Mouse (Mus musculus) heart, embryonic 15.5 days (tissue): ENCODE results near the gene Taar5. TPM values are rescaled to one million over a fixed set of nuclear protein-coding genes. Genes with fewer than 3 reads are reported as not detected.

Experiments
- polyA plus RNA-seq: library from polyadenylated mRNA; unstranded; fragments of >200 nt; fragmentation: Nextera tagmentation; extraction: Ambion mirVana; gene quantifications from 2 replicates; pipeline ENCODE4 v1.2.1, GENCODE M21; 2015

The Taar5 gene
- polyA plus RNA-seq, 1 experiment from 2014 or later, result not detected

Other genes starting within 250 kb of the Taar5 start
- gene Rps12, start 183.4 kb upstream of the Taar5 start, polyA plus RNA-seq, result 89.3 and 90.3 TPM in 2 replicates
- gene Slc18b1, start 173.7 kb upstream of the Taar5 start, polyA plus RNA-seq, result 8.0 and 8.9 TPM in 2 replicates
- gene Vnn3, start 119.2 kb upstream of the Taar5 start, polyA plus RNA-seq, result 0.15 and 0.22 TPM in 2 replicates
- 2.1 and 2.2 TPM in 2 replicates for gene Vnn1, start 76.0 kb upstream of the Taar5 start, polyA plus RNA-seq
- not detected in 2 replicates for gene Taar1, start 50.4 kb upstream of the Taar5 start, polyA plus RNA-seq
- gene Taar2, start 32.1 kb upstream of the Taar5 start, polyA plus RNA-seq, result not detected in 2 replicates
- not detected in 2 replicates for gene Taar3, start 21.1 kb upstream of the Taar5 start, polyA plus RNA-seq
- gene Taar4, start 10.2 kb upstream of the Taar5 start, polyA plus RNA-seq, result not detected in 2 replicates
- not detected in 2 replicates for gene Taar6, start 14.9 kb downstream of the Taar5 start, polyA plus RNA-seq
- gene Taar7a, start 22.8 kb downstream of the Taar5 start, polyA plus RNA-seq, result not detected in 2 replicates
- gene Taar7b, start 29.2 kb downstream of the Taar5 start, polyA plus RNA-seq, result not detected in 2 replicates
- gene Taar7d, start 56.5 kb downstream of the Taar5 start, polyA plus RNA-seq, result not detected in 2 replicates
- gene Taar7e, start 66.9 kb downstream of the Taar5 start, polyA plus RNA-seq, result not detected in 2 replicates
- gene Taar7f, start 78.8 kb downstream of the Taar5 start, polyA plus RNA-seq, result not detected in 2 replicates
- gene Taar8a, start 105.8 kb downstream of the Taar5 start, polyA plus RNA-seq, result not detected in 2 replicates
- gene Taar8b, start 121.6 kb downstream of the Taar5 start, polyA plus RNA-seq, result not detected in 2 replicates
- not detected in 2 replicates for gene Taar8c, start 131.2 kb downstream of the Taar5 start, polyA plus RNA-seq
- not detected in 2 replicates for gene Taar9, start 138.8 kb downstream of the Taar5 start, polyA plus RNA-seq
- gene Stx7, start 178.6 kb downstream of the Taar5 start, polyA plus RNA-seq, result 68.4 and 74.8 TPM in 2 replicates